In the genomic region with DNA sequence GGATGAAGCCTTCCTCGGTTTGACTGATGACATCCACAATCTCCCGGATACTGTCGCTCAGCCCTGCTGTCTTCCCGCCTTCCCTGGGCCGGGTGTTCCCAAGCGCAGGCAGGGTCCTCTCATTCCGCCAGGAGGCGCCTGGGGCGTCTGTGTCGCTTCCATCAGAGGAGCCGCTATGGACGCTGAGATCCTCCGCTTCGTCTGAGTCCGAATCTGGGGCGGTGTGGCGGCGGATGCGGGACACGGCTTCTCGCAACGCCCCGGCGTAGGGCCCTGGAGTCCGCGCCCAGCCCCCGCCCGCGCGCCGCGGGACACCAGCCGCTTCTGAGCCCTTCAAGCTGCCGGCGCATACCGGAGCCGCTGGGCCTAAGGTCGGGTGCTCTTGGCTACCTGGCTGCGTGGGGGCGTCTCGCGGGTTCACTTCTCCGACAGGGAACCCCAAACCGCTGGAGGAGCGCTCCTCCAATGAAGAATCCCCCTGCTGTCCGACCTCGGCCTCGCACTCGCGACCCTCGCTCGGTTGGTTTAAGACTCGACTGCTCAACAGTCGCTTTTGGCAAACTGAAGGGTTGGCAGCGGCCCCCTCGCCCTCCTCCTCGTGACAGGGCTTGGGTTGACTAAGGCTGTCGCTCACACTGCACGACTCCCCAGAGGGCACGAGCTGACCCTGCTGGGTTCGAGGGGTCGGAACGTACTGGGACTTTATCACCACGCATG, we compare ENCODE assay signal across 9 mouse cellular contexts. TPM values are rescaled to one million over a fixed set of nuclear protein-coding genes. Genes with fewer than 3 reads are reported as not detected.
DNase-seq lines count a peak whose midpoint lies in the region; ATAC-seq and TF ChIP-seq lines count a peak whose summit lies in the region.
"Had no signal": no experiment of that assay in that cellular context is flagged by ENCODE, and none has a peak within 500 bp of the region (broad histone marks: within the 10 kb centered on the region; RNA-seq: fewer than 3 reads in every experiment).

No protein-coding gene starts in this region.

- no peaks in the 10 kb centered on the region for H3K9me3 ChIP-seq in forebrain, embryonic 10.5 days
- H3K9me3 ChIP-seq in heart, embryonic 15.5 days (replicated peaks): no peaks in the 10 kb centered on the region
- no peaks in the 10 kb centered on the region for H3K9me3 ChIP-seq in liver, embryonic 15.5 days (replicated peaks)
- no peaks in the 10 kb centered on the region for H3K9me3 ChIP-seq in neural tube, embryonic 11.5 days (ENCODE audit: control insufficient read depth, low read length)

- H3K4me3 ChIP-seq in spleen, adult 2 months (ENCODE audit: extremely low read depth, insufficient read depth, insufficient read length): peak overlapping the region; percentile 26; the same call in 1 of the 2 replicates
- H3K4me3 ChIP-seq in forebrain, embryonic 10.5 days: peak overlapping the region; percentile 54
- peak overlapping the region; percentile 59 for H3K4me3 ChIP-seq in heart, embryonic 15.5 days
- peak overlapping the region; percentile 43 for H3K4me3 ChIP-seq in liver, embryonic 15.5 days (replicated peaks)
- H3K4me3 ChIP-seq in neural tube, embryonic 11.5 days (ENCODE audit: low read depth, low read length): peak overlapping the region; percentile 40
- peak overlapping the region; percentile 13 for H3K4me3 ChIP-seq in thymus, adult 2 months (ENCODE audit: control insufficient read depth, insufficient read depth, low read length)

- TF ChIP-seq POLR2A in spleen, adult 2 months (IDR thresholded peaks at IDR 0.05; ENCODE audit: low read depth, low read length): no peak
- TF ChIP-seq POLR2A in thymus, adult 2 months (IDR thresholded peaks at IDR 0.05; ENCODE audit: control insufficient read depth, extremely low read depth, insufficient read depth, low read length, poor library complexity): no peak

- TF ChIP-seq CTCF in spleen, adult 2 months (IDR thresholded peaks at IDR 0.05; ENCODE audit: extremely low read depth, insufficient read depth, insufficient read length, insufficient replicate concordance): peak; percentile 22; the same call in 1 of the 2 replicates
- peak; percentile 27; the same call in 1 of the 2 replicates for TF ChIP-seq CTCF in thymus, adult 2 months (IDR thresholded peaks at IDR 0.05; ENCODE audit: borderline replicate concordance, control insufficient read depth, extremely low read depth, insufficient read depth, low read length, poor library complexity)

- DNase-seq in spleen, adult 2 months (ENCODE audit: low read depth in 1 of 2, low spot score in 2 of 2): peak in 1 of 2 experiments; percentile 24
- no peak for DNase-seq in spleen, adult 12 weeks (ENCODE audit: low spot score)
- DNase-seq in forebrain, embryonic 10.5 days (ENCODE audit: extremely low spot score, low spot score): peak; percentile 78
- DNase-seq in kidney, postnatal 14 days: peak; percentile 82
- DNase-seq in neural tube, embryonic 11.5 days (ENCODE audit: low spot score): peak; percentile 86
- peak; percentile 41 for DNase-seq in thymus, adult 2 months

- peak overlapping the region; percentile 61 for H3K9ac ChIP-seq in heart, embryonic 15.5 days
- no peak overlapping the region for H3K9ac ChIP-seq in liver, embryonic 15.5 days
- H3K9ac ChIP-seq in neural tube, embryonic 11.5 days (ENCODE audit: low read length): peak overlapping the region; percentile 60

- peak overlapping the region; percentile 95 for H3K4me2 ChIP-seq in heart, embryonic 15.5 days
- H3K4me2 ChIP-seq in liver, embryonic 15.5 days: peak overlapping the region; percentile 64
- H3K4me2 ChIP-seq in neural tube, embryonic 11.5 days (ENCODE audit: low read depth): peak overlapping the region; percentile 79

- no peaks in the 10 kb centered on the region for H3K36me3 ChIP-seq in spleen, adult 2 months (ENCODE audit: control insufficient read depth, insufficient read depth, low read length)
- no peaks in the 10 kb centered on the region for H3K36me3 ChIP-seq in forebrain, embryonic 10.5 days (replicated peaks)
- no peaks in the 10 kb centered on the region for H3K36me3 ChIP-seq in heart, embryonic 15.5 days
- H3K36me3 ChIP-seq in liver, embryonic 15.5 days (replicated peaks): peaks cover 1% of the 10 kb centered on the region; the same call in 1 of the 2 replicates
- no peaks in the 10 kb centered on the region for H3K36me3 ChIP-seq in neural tube, embryonic 11.5 days (ENCODE audit: control insufficient read depth, insufficient read depth, low read length)
- H3K36me3 ChIP-seq in thymus, adult 2 months (ENCODE audit: control insufficient read depth, insufficient read depth, low read length): no peaks in the 10 kb centered on the region

- no peak for ATAC-seq in heart, embryonic 15.5 days (replicated peaks; ENCODE audit: insufficient number of reproducible peaks, insufficient read depth, low FRiP score, low read depth)
- ATAC-seq in liver, embryonic 15.5 days (ENCODE audit: insufficient read depth): no peak
- ATAC-seq in neural tube, embryonic 11.5 days (ENCODE audit: insufficient read depth, low FRiP score, low TSS enrichment): peak; percentile 46; the same call in 1 of the 2 replicates

- peaks cover 26% of the 10 kb centered on the region for H3K4me1 ChIP-seq in spleen, adult 2 months (ENCODE audit: control insufficient read depth, insufficient read depth, insufficient read length)
- H3K4me1 ChIP-seq in forebrain, embryonic 10.5 days: peaks cover 65% of the 10 kb centered on the region
- H3K4me1 ChIP-seq in heart, embryonic 15.5 days (replicated peaks): peaks cover 68% of the 10 kb centered on the region
- peaks cover 51% of the 10 kb centered on the region for H3K4me1 ChIP-seq in liver, embryonic 15.5 days (replicated peaks)
- peaks cover 30% of the 10 kb centered on the region for H3K4me1 ChIP-seq in neural tube, embryonic 11.5 days (ENCODE audit: control insufficient read depth, insufficient read depth, low read length)
- peaks cover 42% of the 10 kb centered on the region for H3K4me1 ChIP-seq in thymus, adult 2 months (replicated peaks; ENCODE audit: control insufficient read depth, insufficient read depth, low read length)

- 5% methylated on average over 64 of the region's 64 CpGs for WGBS in spleen, adult 2 months
- under 1% methylated on average over 64 of the region's 64 CpGs for WGBS in forebrain, embryonic 10.5 days
- 2% methylated on average over 64 of the region's 64 CpGs for WGBS in heart, embryonic 15.5 days
- WGBS in liver, embryonic 15.5 days (ENCODE audit: insufficient replicate concordance): 2% methylated on average over 64 of the region's 64 CpGs
- under 1% methylated on average over 64 of the region's 64 CpGs for WGBS in neural tube, embryonic 11.5 days
- 5% methylated on average over 64 of the region's 64 CpGs for WGBS in thymus, adult 2 months

- H3K27me3 ChIP-seq in spleen, adult 2 months (ENCODE audit: control insufficient read depth, insufficient read depth, low read length): peaks cover 35% of the 10 kb centered on the region
- peaks cover 100% of the 10 kb centered on the region for H3K27me3 ChIP-seq in forebrain, embryonic 10.5 days (ENCODE audit: poor library complexity, severe bottlenecking)
- peaks cover 91% of the 10 kb centered on the region for H3K27me3 ChIP-seq in heart, embryonic 15.5 days
- peaks cover 100% of the 10 kb centered on the region for H3K27me3 ChIP-seq in liver, embryonic 15.5 days
- peaks cover 94% of the 10 kb centered on the region for H3K27me3 ChIP-seq in neural tube, embryonic 11.5 days (ENCODE audit: control insufficient read depth, insufficient read depth, low read length)
- peaks cover 36% of the 10 kb centered on the region for H3K27me3 ChIP-seq in thymus, adult 2 months (ENCODE audit: control insufficient read depth, insufficient read depth, low read length)

- H3K27ac ChIP-seq in spleen, adult 2 months (ENCODE audit: insufficient read depth, low read length): no peak overlapping the region
- H3K27ac ChIP-seq in forebrain, embryonic 10.5 days: peak overlapping the region; percentile 46; the same call in 1 of the 2 replicates
- no peak overlapping the region for H3K27ac ChIP-seq in heart, embryonic 15.5 days
- no peak overlapping the region for H3K27ac ChIP-seq in liver, embryonic 15.5 days (replicated peaks)
- H3K27ac ChIP-seq in neural tube, embryonic 11.5 days (ENCODE audit: low read depth, low read length): no peak overlapping the region
- no peak overlapping the region for H3K27ac ChIP-seq in thymus, adult 2 months (ENCODE audit: control insufficient read depth, insufficient read depth, low read length)
- H3K27ac ChIP-seq: macrophage had no signal

RNA-seq across cellular contexts. Expression of a gene that starts 3.8 kb away (rescaled TPM):
- polyA plus RNA-seq in spleen, adult 2 months (2012; rRNA removed): 0.20 and 0.39 TPM in 2 replicates
- polyA plus RNA-seq in forebrain, embryonic 10.5 days (2016; fragmentation: Nextera tagmentation; extraction: Ambion mirVana): 0.10 TPM in 1 of 2 replicates, not detected in the other
- 0.32 and 0.66 TPM in 2 replicates for polyA plus RNA-seq in heart, embryonic 15.5 days (2015; fragmentation: Nextera tagmentation; extraction: Ambion mirVana)
- polyA plus RNA-seq in liver, embryonic 15.5 days (2015; fragmentation: Nextera tagmentation; extraction: Ambion mirVana): not detected in 2 replicates
- 0.48 and 0.78 TPM in 2 replicates for polyA plus RNA-seq in neural tube, embryonic 11.5 days (2014; fragmentation: Nextera tagmentation; extraction: Ambion mirVana)
- polyA plus RNA-seq in thymus, adult 2 months (2012; rRNA removed): 0.26 and 0.65 TPM in 2 replicates
- polyA plus RNA-seq: macrophage had no signal

RNA-seq across cellular contexts. Expression of a gene that starts 15.8 kb away (rescaled TPM):
- polyA plus RNA-seq in spleen, adult 2 months (2012; rRNA removed): not detected in 2 replicates
- 0.49 and 1.3 TPM in 2 replicates for polyA plus RNA-seq in forebrain, embryonic 10.5 days (2016; fragmentation: Nextera tagmentation; extraction: Ambion mirVana)
- polyA plus RNA-seq in heart, embryonic 15.5 days (2015; fragmentation: Nextera tagmentation; extraction: Ambion mirVana): not detected in 2 replicates
- not detected in 2 replicates for polyA plus RNA-seq in liver, embryonic 15.5 days (2015; fragmentation: Nextera tagmentation; extraction: Ambion mirVana)
- polyA plus RNA-seq in neural tube, embryonic 11.5 days (2014; fragmentation: Nextera tagmentation; extraction: Ambion mirVana): 11.8 and 12.9 TPM in 2 replicates
- polyA plus RNA-seq in thymus, adult 2 months (2012; rRNA removed): 0.07 and 0.22 TPM in 2 replicates
- polyA plus RNA-seq: macrophage had no signal

RNA-seq across cellular contexts. Expression of a gene that starts 25.8 kb away (rescaled TPM):
- 42.2 and 45.1 TPM in 2 replicates for polyA plus RNA-seq in spleen, adult 2 months (2012; rRNA removed)
- 90.4 and 93.5 TPM in 2 replicates for polyA plus RNA-seq in forebrain, embryonic 10.5 days (2016; fragmentation: Nextera tagmentation; extraction: Ambion mirVana)
- 93.5 and 100 TPM in 2 replicates for polyA plus RNA-seq in heart, embryonic 15.5 days (2015; fragmentation: Nextera tagmentation; extraction: Ambion mirVana)
- 94.1 and 95.7 TPM in 2 replicates for polyA plus RNA-seq in liver, embryonic 15.5 days (2015; fragmentation: Nextera tagmentation; extraction: Ambion mirVana)
- 73.1 and 74.0 TPM in 2 replicates for polyA plus RNA-seq in neural tube, embryonic 11.5 days (2014; fragmentation: Nextera tagmentation; extraction: Ambion mirVana)
- polyA plus RNA-seq in thymus, adult 2 months (2012; rRNA removed): 90.7 and 105 TPM in 2 replicates

RNA-seq across cellular contexts. Expression of a gene that starts 27.5 kb away (rescaled TPM):
- polyA plus RNA-seq in spleen, adult 2 months (2012; rRNA removed): 0.78 and 0.93 TPM in 2 replicates
- 0.12 and 0.33 TPM in 2 replicates for polyA plus RNA-seq in forebrain, embryonic 10.5 days (2016; fragmentation: Nextera tagmentation; extraction: Ambion mirVana)
- 0.46 TPM in 1 of 2 replicates, not detected in the other for polyA plus RNA-seq in heart, embryonic 15.5 days (2015; fragmentation: Nextera tagmentation; extraction: Ambion mirVana)
- not detected in 2 replicates for polyA plus RNA-seq in liver, embryonic 15.5 days (2015; fragmentation: Nextera tagmentation; extraction: Ambion mirVana)
- polyA plus RNA-seq in neural tube, embryonic 11.5 days (2014; fragmentation: Nextera tagmentation; extraction: Ambion mirVana): 0.51 and 0.95 TPM in 2 replicates
- polyA plus RNA-seq in thymus, adult 2 months (2012; rRNA removed): 3.4 and 3.9 TPM in 2 replicates
- polyA plus RNA-seq: macrophage had no signal

RNA-seq across cellular contexts. Expression of a gene that starts 42.5 kb away (rescaled TPM):
- 65.2 and 70.5 TPM in 2 replicates for polyA plus RNA-seq in spleen, adult 2 months (2012; rRNA removed)
- 42.1 and 42.5 TPM in 2 replicates for polyA plus RNA-seq in forebrain, embryonic 10.5 days (2016; fragmentation: Nextera tagmentation; extraction: Ambion mirVana)
- 29.5 and 41.5 TPM in 2 replicates for polyA plus RNA-seq in heart, embryonic 15.5 days (2015; fragmentation: Nextera tagmentation; extraction: Ambion mirVana)
- 11.7 and 14.3 TPM in 2 replicates for polyA plus RNA-seq in liver, embryonic 15.5 days (2015; fragmentation: Nextera tagmentation; extraction: Ambion mirVana)
- polyA plus RNA-seq in neural tube, embryonic 11.5 days (2014; fragmentation: Nextera tagmentation; extraction: Ambion mirVana): 42.0 and 44.0 TPM in 2 replicates
- polyA plus RNA-seq in thymus, adult 2 months (2012; rRNA removed): 165 and 182 TPM in 2 replicates
